Mouse (Mus musculus) heart, adult 9 months (tissue): ENCODE data around the gene Ttc3.

ENCODE experiments used
- DNase-seq, 2 experiments: peaks; one replicate each; pipeline ENCODE4 v3.0.0; 2022; ENCODE audit warnings: low spot score in 2 of 2

Ttc3 gene

GRCm38 (mm10) chr16:94504192-94504591 is 133.8 kb downstream of the Ttc3 start:
- DNase-seq = no peak

- DNase-seq = no peak
These were observed 136.7 kb downstream of the Ttc3 start for GRCm38 (mm10) chr16:94507071-94507470.

DNA sequence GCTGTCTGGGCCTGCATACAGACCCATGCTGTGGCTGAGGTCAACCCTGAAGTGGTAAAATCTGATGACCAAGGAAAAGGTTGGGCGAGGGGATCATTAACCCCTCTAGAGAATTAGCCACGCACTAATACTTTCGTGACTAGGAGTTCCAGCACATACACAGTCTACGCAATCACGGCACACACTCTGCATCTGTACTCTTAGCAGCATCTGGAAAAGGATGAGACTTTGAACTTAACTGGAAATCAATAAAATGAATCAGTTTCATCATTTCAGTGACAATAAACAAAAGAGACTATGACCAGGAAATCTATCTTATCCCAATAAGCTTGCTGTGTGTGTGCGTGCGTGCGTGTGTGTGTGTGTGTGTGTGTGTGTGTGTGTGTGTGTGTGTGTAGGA is 138.4 kb downstream of the Ttc3 start:
- no peak for DNase-seq

- DNase-seq = no peak
These were observed 139.6 kb downstream of the Ttc3 start for GRCm38 (mm10) chr16:94509983-94510382.

DNA sequence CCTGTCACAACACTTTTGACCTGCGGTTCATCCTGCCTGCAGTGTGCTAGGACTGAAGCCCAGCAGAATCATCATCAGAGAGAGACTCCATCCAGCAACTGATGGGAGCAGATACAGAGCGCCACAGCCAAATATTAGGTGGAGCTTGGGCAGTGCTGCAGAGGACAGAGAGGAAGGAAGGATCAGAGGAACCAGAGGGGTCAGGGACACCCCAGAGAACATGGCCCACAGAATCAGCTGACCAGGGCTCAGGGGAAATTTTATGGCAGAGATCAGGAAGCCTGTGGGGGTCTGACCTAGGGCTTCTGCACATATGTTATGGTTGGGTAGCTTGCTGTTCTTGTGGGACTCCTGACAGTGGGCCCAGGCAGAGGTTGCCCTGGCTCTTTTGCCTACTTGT is 147.2 kb downstream of the Ttc3 start:
- no peak for DNase-seq
